Mouse (Mus musculus) cerebellum, adult 18-20 months (tissue): ENCODE results near the gene Tatdn3.
"Not testable (repeated sequence)": the region's sequence is repeated elsewhere in the genome, so short reads cannot be mapped to it uniquely, and the experiment has no call there.

ENCODE experiments used
- DNase-seq, 2 experiments: peaks; one replicate each; pipeline ENCODE4 v3.0.0; 2021

Gene Tatdn3

GRCm38 (mm10) chr1:191030182-191030581, 32.5 kb downstream of the Tatdn3 start:
- DNase-seq, result no peak

- DNase-seq, result peak; percentile 98 to 99
Observed at GRCm38 (mm10) chr1:191026021-191026713, 36.6 kb downstream of the Tatdn3 start, which contains the start of gene Flvcr1. TSS of gene Flvcr1 (minus strand) at chr1:191026158.

GRCm38 (mm10) chr1:191025016-191026012, 37.4 kb downstream of the Tatdn3 start:
- peak in 1 of 2 experiments; percentile 43 for DNase-seq

- DNase-seq, result not testable (repeated sequence)
Observed at GRCm38 (mm10) chr1:191023806-191024205, 38.9 kb downstream of the Tatdn3 start.

GRCm38 (mm10) chr1:191023140-191023539, 39.6 kb downstream of the Tatdn3 start:
- DNase-seq, result no peak

- no peak for DNase-seq
Observed at GRCm38 (mm10) chr1:191021016-191021415, 41.7 kb downstream of the Tatdn3 start.

- no peak for DNase-seq
Observed at GRCm38 (mm10) chr1:191020217-191020924, 42.4 kb downstream of the Tatdn3 start.

- no peak for DNase-seq
Observed at GRCm38 (mm10) chr1:191019803-191020202, 42.9 kb downstream of the Tatdn3 start.

GRCm38 (mm10) chr1:191014271-191014670, 48.5 kb downstream of the Tatdn3 start:
- DNase-seq, result no peak

- DNase-seq, result no peak
Observed at GRCm38 (mm10) chr1:191008707-191009106, 54.0 kb downstream of the Tatdn3 start.

GRCm38 (mm10) chr1:191002201-191002600, 60.5 kb downstream of the Tatdn3 start:
- no peak for DNase-seq

GRCm38 (mm10) chr1:191000686-191001085, 62.0 kb downstream of the Tatdn3 start:
- DNase-seq, result peak; percentile 27 to 44

GRCm38 (mm10) chr1:190998027-190998426, 64.7 kb downstream of the Tatdn3 start:
- DNase-seq, result no peak

- no peak for DNase-seq
Observed at GRCm38 (mm10) chr1:190996346-190996877, 66.3 kb downstream of the Tatdn3 start.
